Mouse (Mus musculus) thymus, postnatal 36 days (tissue): ENCODE results near the gene Pde4d.
A peak's percentile ranks its signal among the peaks of the same experiment; 100 is the strongest.

ENCODE experiments used
- DNase-seq, 2 experiments: peaks; one replicate each; pipeline ENCODE4 v3.0.0; 2022; ENCODE audit warnings: mixed read lengths in 2 of 2

Pde4d gene

GRCm38 (mm10) chr13:109534709-109535284 is 1085.0 kb downstream of the Pde4d start:
- DNase-seq: no peak

GRCm38 (mm10) chr13:109536636-109537035 is 1086.9 kb downstream of the Pde4d start:
- DNase-seq: no peak

- no peak for DNase-seq
Measured at GRCm38 (mm10) chr13:109539371-109539770, 1089.6 kb downstream of the Pde4d start.

- no peak for DNase-seq
Measured at GRCm38 (mm10) chr13:109544646-109545045, 1094.9 kb downstream of the Pde4d start.

GRCm38 (mm10) chr13:109546337-109546736 is 1096.6 kb downstream of the Pde4d start:
- peak in 1 of 2 experiments; percentile 14 for DNase-seq

GRCm38 (mm10) chr13:109547006-109547587 is 1097.3 kb downstream of the Pde4d start:
- no peak for DNase-seq

GRCm38 (mm10) chr13:109547700-109548099 is 1098.0 kb downstream of the Pde4d start:
- DNase-seq: peak; percentile 68 to 74

GRCm38 (mm10) chr13:109548263-109548662 is 1098.5 kb downstream of the Pde4d start:
- DNase-seq: no peak

- no peak for DNase-seq
Measured at GRCm38 (mm10) chr13:109548771-109549555, 1099.2 kb downstream of the Pde4d start.

- no peak for DNase-seq
Measured at GRCm38 (mm10) chr13:109551836-109552235, 1102.1 kb downstream of the Pde4d start.

- no peak for DNase-seq
Measured at GRCm38 (mm10) chr13:109555513-109555912, 1105.8 kb downstream of the Pde4d start.

GRCm38 (mm10) chr13:109556853-109557252 is 1107.1 kb downstream of the Pde4d start:
- DNase-seq: no peak

- DNase-seq: peak in 1 of 2 experiments; percentile 4
Measured at GRCm38 (mm10) chr13:109558341-109559257, 1108.9 kb downstream of the Pde4d start.

- no peak for DNase-seq
Measured at GRCm38 (mm10) chr13:109560261-109560660, 1110.5 kb downstream of the Pde4d start.

GRCm38 (mm10) chr13:109568638-109569468 is 1119.1 kb downstream of the Pde4d start:
- no peak for DNase-seq

GRCm38 (mm10) chr13:109569491-109569890 is 1119.7 kb downstream of the Pde4d start:
- DNase-seq: no peak

- no peak for DNase-seq
Measured at GRCm38 (mm10) chr13:109576725-109577124, 1127.0 kb downstream of the Pde4d start.

GRCm38 (mm10) chr13:109577454-109577853 is 1127.7 kb downstream of the Pde4d start:
- DNase-seq: no peak

- no peak for DNase-seq
Measured at GRCm38 (mm10) chr13:109577901-109578300, 1128.2 kb downstream of the Pde4d start.

GRCm38 (mm10) chr13:109581284-109582070 is 1131.7 kb downstream of the Pde4d start:
- no peak for DNase-seq

- no peak for DNase-seq
Measured at GRCm38 (mm10) chr13:109590048-109590447, 1140.3 kb downstream of the Pde4d start.
